Mouse (Mus musculus) left cerebral cortex, adult 2 months (tissue): ENCODE measurements at regions not wholly inside any gene's neighbourhood (a gene's known extent, or its start where the extent isn't known, plus 50 kb on each side); places are given as distances from the start of the nearest gene placed in this dataset.

Experiments used
- DNase-seq, 2 experiments: peaks; one replicate each; pipeline ENCODE4 v3.0.0; 2021 to 2022; ENCODE audit warnings: low spot score in 2 of 2, mixed read lengths in 1 of 2; ENCODE audit errors: extremely low spot score in 1 of 2
- H3K27ac ChIP-seq: fragments of 200-600 bp; 2 replicates; pipeline ENCODE4 v1.8.1; 2022
- H3K4me3 ChIP-seq: fragments of 200-600 bp; 2 replicates; pipeline ENCODE4 v1.8.1; 2022
- CTCF ChIP-seq: fragments of 200-600 bp; IDR thresholded peaks from 2 replicates; pipeline ENCODE4 v1.8.1; 2022; ENCODE audit warnings: antibody characterized with exemption, mild to moderate bottlenecking, moderate library complexity
- intact Hi-C: fragments of 180-260 bp; cut with DNase I; formaldehyde crosslinking; loops from one replicate; pipeline ENCODE4 v1.15.1; 2025

DNA sequence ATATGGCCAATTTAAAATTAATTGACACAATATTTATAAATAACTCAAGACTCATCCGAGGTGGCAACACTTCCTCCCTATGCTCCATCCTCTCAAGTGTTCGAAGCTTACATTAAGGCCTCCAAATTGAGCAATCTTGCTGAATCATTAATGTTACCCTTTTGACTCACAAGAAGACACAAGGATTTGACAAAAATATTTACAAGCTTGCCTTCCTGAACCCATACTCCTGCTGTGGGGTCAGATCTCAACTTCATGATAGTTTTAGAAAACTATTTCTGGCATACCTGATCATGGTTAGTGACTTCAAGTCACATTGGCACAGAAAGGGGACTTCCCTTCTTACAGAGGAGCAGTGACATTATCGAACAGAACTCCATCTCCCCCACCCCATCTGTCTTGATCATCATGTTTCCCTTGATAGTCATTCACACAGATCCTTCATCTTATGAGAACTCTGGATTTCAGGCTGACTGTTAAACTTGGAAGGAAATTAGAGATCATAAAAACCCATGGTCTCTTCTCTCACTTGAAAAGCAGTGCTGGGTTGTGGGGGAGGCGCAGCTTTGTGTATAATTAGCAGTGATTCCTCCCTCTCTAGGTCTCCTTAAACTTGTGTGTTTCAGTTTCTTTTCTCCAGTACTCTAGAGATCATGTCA is 311.7 kb upstream of the Actbl2 start:
- no peak overlapping the region for H3K4me3 ChIP-seq
- intact Hi-C loops, result no loop called here
- no peak for DNase-seq
- no peak overlapping the region for H3K27ac ChIP-seq
- no peak for TF ChIP-seq CTCF

DNA sequence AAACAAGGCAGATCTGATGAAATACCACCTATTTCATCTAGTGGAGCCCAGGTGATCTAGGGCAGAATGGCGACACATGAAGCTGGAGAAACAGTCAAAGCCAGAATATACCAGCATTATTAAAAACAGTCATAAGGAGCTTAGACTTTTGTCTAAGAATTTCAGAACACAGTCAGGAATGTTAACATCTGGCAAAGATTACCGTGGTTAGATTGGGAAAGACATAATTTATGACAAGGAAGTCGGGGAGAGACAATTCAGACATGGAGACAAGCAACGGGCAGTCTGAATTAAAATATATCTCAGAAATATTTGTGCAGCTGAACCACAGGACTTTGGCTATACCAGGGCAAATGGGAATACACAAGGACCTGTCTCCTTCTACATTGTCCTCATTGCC is 310.8 kb upstream of the Actbl2 start:
- TF ChIP-seq CTCF, result no peak
- no peak for DNase-seq
- Histone ChIP-seq H3K4me3 (no peak overlapping the region), H3K27ac (no peak overlapping the region)
- intact Hi-C loops, result no loop called here

DNA sequence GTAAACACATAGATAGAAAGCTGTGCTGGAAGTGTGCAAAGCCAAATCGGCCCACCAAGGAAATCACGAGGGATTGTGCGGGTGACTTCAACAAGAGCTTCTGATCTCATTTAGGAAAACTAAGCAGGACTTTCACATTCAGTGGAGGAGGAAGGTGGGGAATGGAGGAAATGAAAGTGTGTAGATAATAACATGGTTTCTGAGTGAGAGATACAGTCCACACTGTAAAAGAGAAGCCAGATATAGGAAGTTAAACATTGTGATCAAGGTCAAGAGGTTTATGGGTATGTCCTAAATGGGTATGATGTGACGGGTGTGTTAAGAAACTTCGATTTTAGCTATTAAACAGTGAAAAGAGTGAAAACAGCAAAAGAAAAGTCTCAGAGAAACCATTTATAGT is 310.1 kb upstream of the Actbl2 start:
- no peak for TF ChIP-seq CTCF
- Histone ChIP-seq H3K27ac (no peak overlapping the region), H3K4me3 (no peak overlapping the region)
- DNase-seq, result no peak
- intact Hi-C loops, result no loop called here

DNA sequence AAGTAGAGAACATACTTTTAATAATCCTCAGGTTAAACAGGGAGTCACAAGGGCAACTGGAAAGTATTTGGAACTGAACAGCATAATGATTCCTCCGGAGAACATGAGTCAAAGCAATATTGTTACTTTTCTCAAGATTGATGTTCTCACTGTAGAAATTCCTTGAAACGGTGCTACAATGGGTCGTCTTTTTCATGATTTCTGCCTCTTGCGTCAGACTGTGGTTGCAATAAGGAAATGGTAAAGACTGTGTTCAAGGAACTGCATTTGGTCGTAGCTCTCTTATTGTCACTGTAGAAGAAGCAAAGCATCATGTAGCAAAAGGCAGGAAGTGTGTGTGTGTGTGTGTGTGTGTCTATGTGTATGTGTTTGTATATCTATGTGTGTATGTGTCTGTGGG is 294.6 kb upstream of the Actbl2 start:
- Histone ChIP-seq H3K27ac (no peak overlapping the region), H3K4me3 (no peak overlapping the region)
- no peak for TF ChIP-seq CTCF
- intact Hi-C loops, result no loop called here
- no peak for DNase-seq

DNA sequence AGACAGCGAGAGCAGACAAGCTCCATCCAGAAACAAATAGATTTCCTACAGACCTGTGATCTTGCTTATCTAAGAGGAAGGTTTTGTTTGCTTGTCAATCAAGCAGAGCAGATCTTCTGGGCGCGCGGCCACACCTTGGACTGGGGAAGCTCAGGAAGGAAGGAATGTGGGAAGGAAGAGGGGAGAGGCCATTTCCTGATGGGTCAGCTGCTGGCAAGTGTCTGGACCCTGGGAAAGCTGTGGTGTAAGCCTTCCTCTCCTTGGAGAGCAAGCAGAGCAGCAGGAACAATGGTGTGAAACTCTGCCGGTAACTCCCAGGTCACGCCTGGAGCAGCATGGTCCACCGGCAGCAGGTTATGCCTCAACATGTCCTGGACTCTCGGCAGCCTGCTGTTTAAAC is 287.7 kb upstream of the Actbl2 start:
- TF ChIP-seq CTCF, result no peak
- H3K27ac ChIP-seq, result peak overlapping the region; percentile 79

DNA sequence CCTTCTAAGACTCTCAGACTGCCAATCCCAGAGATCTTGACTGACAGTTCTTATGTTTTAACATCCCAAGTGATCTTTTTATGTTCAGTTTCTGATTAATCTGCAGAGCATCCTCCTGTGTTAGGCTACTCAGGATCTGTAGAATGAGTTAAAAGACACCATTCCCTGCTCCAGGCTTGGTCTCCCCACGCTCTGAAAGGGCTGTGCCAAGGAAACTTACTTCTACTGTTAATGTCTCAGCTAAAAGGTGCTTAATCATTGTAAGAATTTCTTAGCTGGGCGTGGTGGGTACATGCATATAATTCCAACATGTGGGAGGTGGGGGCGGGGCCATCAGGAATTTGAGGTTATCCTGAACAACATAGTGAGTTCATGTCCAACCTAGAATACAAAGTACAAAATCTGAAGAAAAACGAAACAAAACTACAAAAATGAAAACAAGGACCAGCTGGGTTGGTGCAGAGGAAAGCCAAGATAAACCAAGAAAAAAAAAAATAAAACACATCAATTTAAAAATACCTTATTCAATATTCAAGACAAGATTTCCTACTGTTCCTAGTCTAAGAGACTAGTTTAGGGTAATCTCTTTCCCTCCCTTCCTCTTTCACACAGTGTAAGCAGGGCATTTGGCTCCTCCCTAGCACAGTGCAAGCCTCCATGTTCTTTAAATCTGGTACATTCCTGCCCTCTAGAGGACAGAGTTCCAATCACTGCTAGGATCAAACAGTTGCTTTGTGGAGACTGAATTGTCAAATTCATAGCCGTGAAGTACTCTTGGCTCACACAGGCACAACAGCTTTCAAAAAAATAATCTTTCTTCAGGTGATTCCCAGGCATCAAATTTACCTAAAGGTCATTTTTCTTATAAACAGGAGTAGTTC is 286.9 kb upstream of the Actbl2 start:
- peak; percentile 53 to 69 for DNase-seq
- intact Hi-C loops, result loop anchor here (1.0 to 5.0 kb wide), 7 partner anchors 86 to 574 kb away; no protein-coding TSS in a partner anchor
- H3K27ac ChIP-seq, result peak overlapping the region; percentile 79
- no peak overlapping the region for H3K4me3 ChIP-seq
- peak; percentile 72 for TF ChIP-seq CTCF

More for the DNA sequence above, 287.7 kb upstream of the Actbl2 start:
- H3K4me3 ChIP-seq, result no peak overlapping the region
- intact Hi-C loops, result loop anchor here (5.0 kb wide), 3 partner anchors 85 to 410 kb away; no protein-coding TSS in a partner anchor
- DNase-seq, result no peak

DNA sequence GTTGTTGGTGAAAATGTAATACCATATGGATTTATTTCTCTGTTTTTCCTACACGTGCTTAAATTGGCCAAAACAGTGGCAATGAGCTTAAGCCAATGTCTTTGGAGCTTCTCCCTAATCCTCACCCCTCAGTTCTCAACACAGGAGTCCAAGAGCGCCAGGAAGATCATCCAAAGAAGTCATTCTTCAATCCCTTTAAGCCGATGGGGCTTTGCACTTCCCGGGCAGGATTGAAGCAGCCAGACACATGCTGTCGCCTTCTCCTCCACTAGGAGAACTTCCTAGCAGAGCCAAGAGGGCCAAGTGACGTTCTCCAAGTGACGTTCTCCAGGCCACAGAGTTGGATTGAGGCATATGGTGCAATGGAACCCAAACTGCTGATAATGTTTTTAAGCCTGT is 286.3 kb upstream of the Actbl2 start:
- no peak for TF ChIP-seq CTCF
- no peak overlapping the region for H3K4me3 ChIP-seq
- DNase-seq, result no peak
- intact Hi-C loops, result loop anchor here (1.0 to 5.0 kb wide), 7 partner anchors 86 to 574 kb away; no protein-coding TSS in a partner anchor
- peak overlapping the region; percentile 66 for H3K27ac ChIP-seq

DNA sequence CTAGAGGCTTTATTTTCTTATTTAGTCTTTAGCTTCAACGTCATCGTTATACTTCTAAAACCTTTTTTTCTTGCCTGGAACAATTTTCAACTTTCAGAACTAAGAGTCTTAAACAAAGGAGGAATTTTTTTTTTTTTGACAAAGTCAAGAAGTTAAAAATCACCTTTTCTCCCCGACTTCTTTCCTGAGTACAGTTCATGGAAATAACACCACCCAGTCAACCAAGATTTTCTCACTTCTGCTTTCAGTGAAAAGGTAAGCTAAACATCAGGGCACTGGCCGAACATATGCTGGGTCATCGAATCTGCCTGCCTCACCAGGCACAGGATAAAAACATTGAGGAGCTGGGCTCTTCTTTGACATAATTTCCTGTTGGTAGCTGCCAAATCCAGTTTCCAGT is 277.4 kb upstream of the Actbl2 start:
- DNase-seq, result no peak
- H3K27ac ChIP-seq, result no peak overlapping the region
- no peak for TF ChIP-seq CTCF
- H3K4me3 ChIP-seq, result no peak overlapping the region
- intact Hi-C loops, result no loop called here

DNA sequence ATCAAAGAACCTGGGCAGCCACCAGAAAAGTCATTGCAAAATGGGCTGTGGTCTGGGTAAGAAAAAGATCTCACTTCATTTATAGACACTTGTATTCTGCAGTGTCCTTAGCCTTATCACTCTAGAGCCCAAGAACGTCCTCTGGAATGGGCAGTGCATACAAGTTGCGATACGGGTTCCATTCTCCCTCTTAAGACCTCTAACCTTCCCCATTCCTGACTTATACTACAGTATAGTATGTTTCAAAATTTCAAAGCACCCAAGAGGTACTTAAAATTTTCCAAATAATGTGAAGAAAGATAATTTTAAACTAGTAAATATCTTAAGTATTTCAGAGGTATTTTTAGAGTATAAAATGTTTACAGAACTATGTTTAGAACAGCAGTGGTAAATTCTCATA is 276.8 kb upstream of the Actbl2 start:
- intact Hi-C loops, result no loop called here

DNA sequence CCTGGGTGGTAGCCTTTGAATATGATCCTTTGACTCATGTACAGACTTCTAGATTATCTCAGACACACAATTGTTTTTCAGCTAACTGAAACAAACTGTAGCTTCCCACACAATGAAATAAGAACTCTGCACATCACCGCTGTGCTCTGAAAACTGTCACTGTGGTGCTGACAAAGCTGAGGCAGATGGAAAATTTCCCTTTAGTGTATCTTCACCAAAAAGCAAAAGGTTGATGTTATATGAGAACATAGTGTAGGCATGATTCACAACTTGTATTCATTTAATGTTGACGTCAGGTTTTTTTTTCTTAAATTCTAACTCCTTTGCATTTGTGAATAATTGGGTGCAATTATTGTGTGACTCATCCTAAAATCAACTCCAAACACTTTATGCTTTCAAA is 264.1 kb upstream of the Actbl2 start:
- intact Hi-C loops, result loop anchor here (10.0 kb wide), 1 partner anchor 104 kb away; no protein-coding TSS in a partner anchor
- no peak for DNase-seq
- Histone ChIP-seq H3K27ac (peak overlapping the region; percentile 62; the same call in 1 of the 2 replicates), H3K4me3 (no peak overlapping the region)
- TF ChIP-seq CTCF, result no peak

More for the DNA sequence above, 276.8 kb upstream of the Actbl2 start:
- DNase-seq, result no peak
- no peak for TF ChIP-seq CTCF
- Histone ChIP-seq H3K4me3 (no peak overlapping the region), H3K27ac (no peak overlapping the region)

DNA sequence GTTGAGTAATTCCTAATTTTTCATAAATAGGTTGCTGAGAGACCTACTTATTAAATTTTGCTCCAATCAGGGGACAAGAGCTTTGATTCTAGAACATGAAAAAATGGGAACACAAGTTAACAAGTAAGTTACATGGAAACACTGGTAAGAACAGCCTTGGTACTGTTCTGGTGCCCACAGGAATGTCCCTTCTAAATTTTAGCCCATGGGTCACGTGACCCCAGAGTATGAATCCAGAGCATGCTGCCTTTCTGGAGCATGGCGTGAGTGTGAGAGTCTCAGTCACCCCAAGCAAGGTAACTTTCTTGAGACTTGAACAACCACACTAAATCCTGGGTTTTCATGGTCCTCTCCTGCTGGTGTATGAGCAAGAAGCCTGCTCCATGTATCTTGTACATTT is 263.7 kb upstream of the Actbl2 start:
- Histone ChIP-seq H3K4me3 (no peak overlapping the region), H3K27ac (peak overlapping the region; percentile 62)
- intact Hi-C loops, result loop anchor here (10.0 kb wide), 1 partner anchor 104 kb away; no protein-coding TSS in a partner anchor
- DNase-seq, result no peak
- TF ChIP-seq CTCF, result no peak

DNA sequence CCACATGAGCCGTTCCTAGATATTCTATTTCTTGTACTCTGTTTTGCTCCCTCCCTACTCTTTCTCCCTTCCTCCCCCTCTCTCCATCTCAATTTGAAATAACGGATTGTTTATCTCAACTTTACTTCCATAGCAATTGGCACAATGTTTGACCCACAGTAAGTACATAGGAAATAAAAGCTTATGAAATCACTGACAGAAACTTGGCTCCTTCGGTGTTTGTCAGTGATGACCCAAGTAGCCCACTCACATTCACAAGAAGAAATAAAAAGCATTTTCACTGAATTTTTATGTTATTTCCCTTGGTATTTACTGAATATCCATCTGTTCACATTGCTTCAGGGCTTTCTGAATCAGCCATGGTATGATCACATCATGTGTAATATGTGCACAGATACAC is 260.2 kb upstream of the Actbl2 start:
- no peak for TF ChIP-seq CTCF
- Histone ChIP-seq H3K27ac (no peak overlapping the region), H3K4me3 (no peak overlapping the region)
- no peak for DNase-seq
- intact Hi-C loops, result loop anchor here (10.0 kb wide), 1 partner anchor 100 kb away; no protein-coding TSS in a partner anchor
